Mouse (Mus musculus) ovary, postnatal 36 days (tissue): ENCODE measurements around the gene Dpf3.

Experiments used
- DNase-seq: peaks from one replicate; pipeline ENCODE4 v3.0.0; 2022; ENCODE audit warnings: low spot score, mixed read lengths

Dpf3 gene

DNA sequence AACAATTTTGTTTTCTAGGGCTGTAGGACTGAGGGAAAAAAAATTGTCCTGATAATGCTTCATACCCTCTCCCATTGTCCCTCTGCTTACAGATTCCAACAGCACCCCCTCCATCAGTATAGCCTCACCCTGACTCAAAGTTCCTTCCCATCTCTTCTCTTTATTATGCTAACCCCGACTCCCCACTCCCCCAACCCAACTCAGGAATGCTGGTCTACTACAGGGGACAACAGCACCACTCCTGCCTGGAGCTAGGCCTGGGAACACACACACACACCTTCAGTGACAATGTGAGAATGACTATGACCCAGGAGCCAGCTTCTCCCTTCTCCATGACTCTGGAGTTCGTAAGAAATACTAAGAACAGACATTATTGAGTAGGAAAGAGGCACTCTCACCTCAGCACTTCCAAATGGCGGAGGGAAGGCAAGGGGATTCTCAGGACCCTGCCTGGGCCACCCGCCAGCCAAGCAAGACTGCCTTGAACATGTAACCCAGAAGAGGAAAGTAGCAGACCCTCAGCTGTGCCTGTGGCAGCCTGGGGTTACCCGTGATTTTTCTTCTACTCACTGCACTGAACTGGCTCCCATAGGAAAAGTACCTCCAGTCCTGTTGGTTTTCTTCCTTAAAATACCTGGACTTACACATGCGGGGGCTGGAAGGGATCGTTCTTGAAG, 276.2 kb downstream of the Dpf3 start:
- DNase-seq = no peak

DNA sequence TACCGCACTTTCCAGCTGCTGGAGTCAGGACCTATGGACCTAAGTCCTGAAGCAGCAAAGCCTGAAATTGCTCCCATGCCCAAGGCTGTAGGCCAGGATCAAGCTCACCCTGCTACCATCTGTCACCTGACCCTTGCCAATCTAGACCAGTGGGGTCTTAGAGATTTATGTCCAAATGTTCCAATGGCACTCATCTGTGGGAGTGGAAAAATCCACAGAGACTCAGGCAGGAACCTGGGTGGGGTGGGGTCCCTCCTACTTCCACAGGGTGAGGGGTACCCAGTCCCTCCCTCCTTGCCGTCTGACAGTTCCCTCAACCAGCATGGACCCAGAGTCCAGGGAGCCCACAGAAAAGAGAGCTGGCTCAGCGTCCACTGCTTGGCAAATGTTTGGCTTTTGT, 276.8 kb downstream of the Dpf3 start:
- no peak for DNase-seq

DNA sequence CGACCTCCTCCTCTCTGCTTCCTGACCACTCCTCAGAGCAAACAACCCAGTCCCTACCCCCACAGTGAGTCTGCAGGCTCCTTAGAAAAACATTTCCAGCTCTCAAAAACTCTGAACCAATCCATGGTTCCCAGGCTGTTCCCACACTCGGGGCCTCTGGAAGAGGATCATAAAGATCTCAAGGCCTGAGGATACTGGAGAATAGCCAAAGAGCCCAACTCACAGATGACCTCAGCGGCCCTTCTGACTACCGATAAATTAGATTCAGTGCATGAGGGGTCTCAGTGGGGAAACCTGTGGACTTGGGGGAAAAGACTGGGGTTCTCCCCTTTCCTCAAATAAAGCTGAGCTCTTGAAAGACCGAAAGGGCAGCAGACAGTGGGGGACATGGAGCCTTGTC, 277.2 kb downstream of the Dpf3 start:
- no peak for DNase-seq

DNA sequence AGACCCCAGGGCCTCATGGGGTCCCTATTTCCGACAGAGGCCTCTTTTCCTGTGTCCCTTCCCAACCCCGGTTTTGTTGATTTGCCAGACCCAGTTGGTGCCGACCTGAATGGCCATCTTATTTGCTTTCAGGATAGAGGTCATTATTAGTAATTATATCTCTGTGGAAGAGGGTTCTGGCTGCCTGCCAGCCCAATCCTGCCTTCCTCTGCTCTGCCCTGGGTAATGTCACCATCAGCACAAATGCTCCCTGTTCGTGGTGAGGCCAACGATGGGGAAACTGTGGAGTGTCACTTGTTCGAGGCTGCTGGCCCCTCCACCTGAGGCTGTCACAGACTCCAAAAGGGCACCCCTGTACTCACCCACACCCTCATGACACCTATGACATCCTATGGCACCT, 278.1 kb downstream of the Dpf3 start:
- DNase-seq = peak; percentile 41

DNA sequence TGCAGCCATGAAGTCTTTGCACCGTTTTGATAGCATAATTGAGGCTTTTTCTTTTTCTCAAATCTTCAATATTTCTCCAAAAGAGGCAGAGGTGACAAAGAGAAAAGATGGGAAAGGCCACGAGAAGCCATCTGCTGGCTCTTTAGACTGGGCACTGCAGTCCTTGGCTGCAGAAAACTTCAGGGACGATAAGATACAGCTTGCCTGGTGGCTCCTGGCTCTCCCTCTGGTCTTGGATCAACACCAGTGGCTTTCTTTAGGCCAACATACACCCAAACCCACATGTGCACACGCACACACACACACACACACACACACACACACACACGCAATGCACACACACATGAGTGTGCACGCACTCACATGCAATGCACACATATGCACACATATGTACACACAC, 278.7 kb downstream of the Dpf3 start:
- no peak for DNase-seq

DNA sequence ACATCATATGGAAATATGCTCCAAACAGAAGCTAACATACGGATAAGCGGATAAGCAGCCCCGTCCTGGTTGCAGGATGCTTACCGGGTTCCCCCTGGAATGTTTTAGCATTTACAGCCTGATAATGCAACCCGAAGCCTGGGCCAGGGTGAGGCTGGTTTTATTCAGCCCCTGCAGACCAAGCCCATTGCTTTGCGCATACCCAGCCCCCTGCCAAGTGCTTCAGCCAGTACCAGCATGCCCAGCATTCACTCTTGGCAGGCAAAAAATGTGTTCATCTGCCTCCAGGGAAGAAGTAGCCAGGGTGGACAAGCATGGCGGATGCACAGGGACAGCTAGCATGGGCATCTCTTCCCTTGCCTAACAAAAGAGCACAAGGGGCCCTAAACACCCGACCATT, 279.5 kb downstream of the Dpf3 start:
- DNase-seq = no peak

DNA sequence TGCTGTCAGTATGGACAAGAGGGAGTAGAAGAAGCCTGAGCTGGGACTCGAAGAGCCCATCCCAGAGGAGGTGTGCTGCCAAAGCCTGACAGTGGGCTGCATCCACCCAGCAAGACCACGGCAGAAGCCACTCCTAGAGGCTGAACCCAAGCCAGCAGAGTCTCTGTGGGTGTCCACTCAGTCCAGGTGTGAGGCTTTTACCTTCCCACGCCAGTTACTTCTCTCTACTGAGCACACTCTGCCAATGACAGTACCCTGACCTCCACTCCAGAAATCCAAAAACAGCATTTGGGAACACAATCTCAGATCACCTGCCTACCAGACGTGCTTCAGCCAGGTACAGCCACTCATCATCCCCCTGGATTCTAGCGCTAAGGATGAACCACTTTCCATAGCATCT, 280.0 kb downstream of the Dpf3 start:
- DNase-seq = no peak

DNA sequence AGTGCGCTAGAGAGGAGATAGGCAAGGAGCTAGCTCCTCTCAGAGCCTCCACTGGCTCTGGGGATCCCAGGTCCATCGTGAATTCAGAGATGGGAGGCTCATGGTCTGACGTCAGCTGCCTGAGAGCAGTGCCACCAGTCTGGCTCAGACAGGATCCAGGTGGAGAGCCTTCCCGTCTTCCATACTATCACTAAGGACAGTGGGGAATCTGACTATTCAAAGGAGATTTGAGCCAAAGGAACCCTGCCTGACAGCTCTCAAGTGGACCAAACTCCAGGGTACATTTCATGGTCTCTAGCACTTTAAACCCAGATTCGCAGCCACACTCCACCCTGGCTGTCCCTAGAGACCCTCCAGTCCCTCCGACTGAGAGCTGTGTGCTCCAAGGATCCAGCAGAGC, 280.6 kb downstream of the Dpf3 start:
- no peak for DNase-seq

DNA sequence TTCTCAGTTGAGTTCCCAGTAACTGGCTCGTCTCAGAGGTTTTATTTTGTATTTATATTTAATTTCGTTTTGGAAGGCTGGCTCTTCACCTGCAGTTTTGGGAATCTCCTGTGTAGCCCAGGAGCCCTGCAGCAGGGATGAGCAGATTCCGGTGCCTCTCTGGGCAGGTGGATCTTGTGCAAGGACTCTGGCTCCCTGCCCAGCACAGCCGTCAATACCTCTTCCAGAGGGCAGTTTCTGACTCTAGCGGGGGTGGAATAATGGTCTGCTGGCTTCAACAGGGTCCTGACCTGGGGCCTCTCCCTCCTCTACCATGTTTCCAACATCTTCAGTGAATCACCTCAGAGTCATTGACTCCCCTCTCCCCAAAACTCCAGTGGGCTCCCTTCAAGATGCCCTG, 283.2 kb downstream of the Dpf3 start:
- no peak for DNase-seq

DNA sequence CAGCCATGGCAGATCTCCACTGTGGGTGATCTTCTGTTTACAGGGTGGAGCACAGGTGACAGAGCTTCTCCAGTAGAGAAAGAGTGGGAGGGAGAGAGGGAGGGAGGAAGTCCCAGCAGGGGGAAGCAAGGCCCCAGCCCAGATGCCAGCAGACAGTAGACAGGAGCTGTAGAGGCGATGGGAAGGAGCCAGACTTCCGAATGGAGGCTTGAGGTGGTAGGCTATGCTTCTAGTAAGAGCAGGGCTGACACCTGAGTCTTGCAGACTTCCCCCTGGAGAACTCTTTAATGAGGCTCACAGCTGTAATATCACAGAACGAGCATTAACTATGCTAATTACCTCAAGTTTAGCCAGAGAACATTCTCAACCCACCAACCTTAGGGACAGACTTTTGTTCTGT, 285.8 kb downstream of the Dpf3 start:
- DNase-seq = no peak

DNA sequence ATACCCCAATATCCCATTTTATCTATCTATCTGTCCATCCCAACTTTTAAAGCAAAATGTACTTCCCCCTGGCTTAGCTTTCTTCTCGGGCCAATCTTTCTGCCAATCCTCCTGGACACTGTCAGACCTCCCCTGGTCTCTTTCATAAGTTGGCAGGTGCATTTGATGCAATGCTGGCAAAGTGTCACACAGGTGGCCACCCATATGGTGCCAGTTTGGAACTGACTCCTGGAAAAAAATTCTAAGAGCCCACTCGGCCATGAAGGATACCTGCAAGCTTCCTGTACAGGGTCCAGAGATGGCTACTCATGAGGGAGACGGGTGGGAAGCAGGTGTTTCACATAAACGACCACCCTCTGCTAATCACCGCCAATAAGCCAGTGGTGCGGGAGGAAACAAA, 307.0 kb downstream of the Dpf3 start:
- DNase-seq = no peak

DNA sequence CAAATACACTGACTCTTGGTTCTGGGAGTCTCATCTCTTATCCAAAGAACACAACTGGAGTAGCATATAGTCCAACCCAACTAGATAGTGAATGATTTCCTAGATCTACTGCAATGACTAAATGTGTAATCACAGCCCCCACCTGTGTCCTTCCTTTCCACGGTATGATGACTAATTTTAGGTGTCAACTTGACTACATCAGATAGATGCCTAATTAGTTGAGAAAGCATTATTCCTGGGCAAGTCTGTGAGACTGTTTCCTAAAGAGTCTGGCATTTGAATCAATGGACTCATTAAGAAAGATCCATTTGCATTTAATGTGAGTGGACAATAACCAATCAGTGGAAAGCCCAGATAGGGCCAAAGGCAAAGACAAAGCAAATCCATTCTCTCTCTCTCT, 307.7 kb downstream of the Dpf3 start:
- DNase-seq = no peak

DNA sequence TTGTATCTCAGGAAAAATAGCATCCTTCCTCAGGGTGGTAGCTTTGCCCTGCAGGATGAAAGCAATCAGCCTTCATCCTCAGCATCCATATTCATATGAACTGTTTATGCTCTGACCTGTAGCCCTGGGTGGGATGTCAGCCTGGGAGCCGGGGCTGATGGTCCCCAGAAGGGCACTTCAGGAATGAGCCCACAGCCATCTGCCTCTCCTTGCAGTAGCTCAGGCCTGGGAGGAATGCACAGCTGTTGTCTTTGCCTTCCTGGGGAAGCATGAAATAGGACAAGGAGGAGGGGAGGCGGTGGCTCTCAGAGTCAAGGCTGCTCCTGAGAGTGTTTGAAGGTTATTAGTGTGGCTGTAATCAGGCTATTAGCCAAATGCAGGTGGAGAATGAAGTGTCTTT, 308.7 kb downstream of the Dpf3 start:
- no peak for DNase-seq

DNA sequence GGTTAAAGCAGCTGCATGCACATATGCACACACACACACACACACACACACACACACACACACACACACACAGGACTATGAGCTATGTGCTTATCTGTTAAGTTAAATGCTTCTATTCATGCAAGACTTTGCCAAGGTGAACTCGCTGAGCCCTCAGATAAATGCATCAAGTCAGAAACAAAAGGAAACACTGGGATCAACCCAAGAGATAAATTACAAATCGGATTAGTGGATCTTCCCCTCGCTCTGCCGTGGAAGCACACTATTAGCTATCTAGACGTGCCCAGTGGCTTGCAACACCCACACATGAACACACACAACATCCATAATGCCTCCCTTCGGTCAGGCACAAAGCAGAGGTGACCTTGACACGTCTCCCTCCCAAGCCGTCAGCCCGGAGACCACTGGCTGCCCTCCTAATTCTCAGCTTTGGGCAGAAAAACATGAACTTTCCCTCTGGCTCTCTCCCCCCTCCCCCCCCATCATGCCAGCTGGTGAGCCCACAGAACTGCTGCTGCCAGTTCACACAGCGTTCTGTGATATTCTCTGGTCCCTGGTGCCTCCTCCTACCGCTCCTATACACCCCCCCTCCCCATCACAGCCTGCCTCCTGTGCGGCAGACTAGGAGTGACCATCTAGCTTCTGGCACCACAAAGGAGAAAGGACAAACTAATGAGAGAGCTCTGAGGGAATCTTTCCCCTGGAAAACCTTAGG, 317.9 kb downstream of the Dpf3 start:
- no peak for DNase-seq

DNA sequence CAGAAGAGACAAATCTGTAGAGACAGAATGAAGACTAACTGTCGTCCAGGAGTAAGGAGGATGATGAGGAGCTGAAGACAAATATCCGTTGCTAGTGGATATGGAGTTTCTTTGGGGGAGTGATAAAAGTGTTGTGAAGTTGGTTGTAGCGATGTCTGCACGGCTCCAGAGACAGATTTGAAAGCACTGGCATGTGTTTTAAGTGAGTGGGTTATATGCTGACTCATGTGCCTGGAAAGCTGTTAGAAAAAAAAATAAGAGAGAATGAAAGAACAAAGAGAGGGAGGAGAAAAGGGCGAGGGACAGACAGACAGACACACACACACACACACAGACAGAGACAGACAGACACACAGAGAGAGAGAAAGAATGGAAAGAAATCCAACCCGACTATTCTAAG, 319.2 kb downstream of the Dpf3 start:
- no peak for DNase-seq

DNA sequence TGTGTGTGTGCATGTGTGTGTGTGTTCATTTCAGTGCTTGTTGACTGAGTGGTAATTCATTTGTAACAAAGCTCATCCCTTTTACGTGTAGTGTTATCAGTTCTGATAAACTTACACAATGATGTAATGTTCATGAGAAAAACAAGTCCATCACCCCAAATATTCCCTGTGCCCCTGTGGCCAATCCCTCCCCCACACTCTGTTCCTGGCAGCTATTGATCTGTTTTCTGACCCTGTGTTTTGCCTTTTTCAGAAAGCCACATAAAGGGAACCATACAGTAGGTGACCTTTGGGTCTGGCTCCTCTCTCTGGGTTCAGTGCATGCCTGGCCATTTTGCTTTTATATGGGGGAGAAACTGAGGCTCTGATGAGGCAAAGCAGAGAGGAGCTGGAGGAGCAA, 322.5 kb downstream of the Dpf3 start:
- no peak for DNase-seq
